Mouse (Mus musculus) telencephalon, adult 2 months (tissue): Measurements from ENCODE around the gene Sdhd.
"Not testable (repeated sequence)": the region's sequence is repeated elsewhere in the genome, so short reads cannot be mapped to it uniquely, and the experiment has no call there.

Source experiments
- DNase-seq: peaks from one replicate; pipeline ENCODE4 v3.0.0-alpha.2; 2011; ENCODE audit warnings: low read depth, low spot score

The Sdhd gene

GRCm38 (mm10) chr9:50603189-50603997 is at the start of gene Sdhd, which contains the start of gene Timm8b:
Gene Sdhd (minus strand): TSS chr9:50603812.
Gene Timm8b (plus strand): TSS chr9:50603910.
- peak; percentile 93 for DNase-seq

DNA sequence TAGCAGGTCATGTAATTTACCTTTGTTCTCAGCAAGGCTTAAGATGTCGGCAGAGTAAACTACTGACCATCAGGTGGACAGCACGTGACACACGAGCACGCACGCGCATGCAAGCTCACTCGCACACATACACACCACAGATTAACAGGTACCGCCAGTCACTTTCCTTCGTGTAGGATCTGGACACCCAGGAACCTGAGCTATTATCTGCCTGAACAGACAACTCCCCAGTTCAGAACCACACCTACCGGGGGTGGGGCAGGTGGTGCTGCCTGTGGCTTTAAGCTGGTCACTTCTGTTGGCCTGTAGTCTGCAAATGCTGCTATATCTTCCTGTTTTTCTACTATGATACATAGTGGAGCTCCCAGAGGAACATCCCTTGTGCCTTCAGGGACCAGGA is 46.9 kb upstream of the Sdhd start:
- no peak for DNase-seq

GRCm38 (mm10) chr9:50646826-50647370 is 43.3 kb upstream of the Sdhd start:
- no peak for DNase-seq

- no peak for DNase-seq
These were observed 30.7 kb upstream of the Sdhd start for GRCm38 (mm10) chr9:50634270-50634669.

DNA sequence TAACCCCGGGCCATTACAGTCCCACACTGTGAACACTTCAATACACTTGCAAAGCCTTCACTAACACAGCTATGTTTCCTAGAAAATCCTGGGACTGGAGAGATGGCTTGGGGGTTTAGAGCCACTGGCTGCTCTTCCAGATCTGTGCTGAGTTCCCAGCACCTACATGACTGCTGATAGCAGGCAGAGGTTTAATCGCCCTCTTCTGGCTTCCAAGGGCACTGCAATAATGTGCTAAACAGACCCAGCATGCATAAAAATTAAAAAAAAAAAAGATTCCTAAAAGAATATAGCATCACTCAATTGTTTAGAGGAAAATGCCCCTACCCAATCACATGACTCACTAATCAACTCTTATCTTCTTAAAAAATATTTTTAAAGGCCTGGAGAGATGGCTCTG is 29.4 kb upstream of the Sdhd start:
- DNase-seq = no peak

- no peak for DNase-seq
These were observed 28.5 kb upstream of the Sdhd start for GRCm38 (mm10) chr9:50632016-50632688.

- not testable (repeated sequence) for DNase-seq
These were observed 27.3 kb upstream of the Sdhd start for GRCm38 (mm10) chr9:50630903-50631302.

GRCm38 (mm10) chr9:50617794-50618330 is 14.2 kb upstream of the Sdhd start:
- no peak for DNase-seq

DNA sequence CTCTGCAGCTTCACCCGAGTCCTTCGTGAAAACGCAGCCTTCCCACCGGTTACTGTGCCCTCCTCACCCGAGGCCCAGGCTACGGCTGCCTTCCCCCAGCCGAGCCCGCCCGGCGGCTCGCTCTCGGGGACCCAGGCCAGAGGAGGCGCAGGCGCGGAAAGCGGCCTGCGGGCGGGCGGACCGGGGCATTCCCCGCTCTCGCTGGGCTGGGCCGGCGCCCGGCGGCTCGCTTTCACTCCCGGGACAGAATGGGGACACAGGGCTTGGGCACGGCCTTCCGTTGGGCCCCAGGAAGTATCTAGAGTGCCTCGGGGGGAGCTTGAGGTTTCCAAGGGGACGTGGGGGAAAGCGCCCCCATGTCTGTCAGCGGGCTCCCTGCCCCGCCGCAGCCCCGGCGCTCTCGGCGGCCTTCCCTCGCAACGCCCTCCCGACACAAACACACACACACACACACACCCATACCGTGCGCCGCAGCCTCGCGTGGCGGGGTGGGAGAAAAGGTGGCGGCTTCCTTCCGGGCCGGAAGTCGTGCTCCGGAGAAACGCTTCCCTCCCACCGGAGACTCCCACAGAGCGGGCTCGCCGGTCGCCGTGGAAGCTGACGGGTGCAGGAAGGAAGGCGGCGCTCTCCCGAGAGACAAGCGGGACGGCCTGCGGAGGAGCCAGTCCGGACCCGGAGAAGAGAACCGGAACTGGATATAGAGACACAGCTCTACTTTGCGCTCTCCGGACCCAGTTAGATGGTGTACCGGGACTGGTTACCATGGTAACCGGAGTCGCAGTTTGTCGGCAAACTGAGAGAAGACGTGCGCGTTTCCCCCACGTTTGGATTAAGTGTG is 13.4 kb upstream of the Sdhd start, which contains the start of the genes Pih1d2 and Nkapd1:
Gene Pih1d2 (plus strand): TSS at position 556 of the 838 bp plus-strand sequence.
Gene Nkapd1 (minus strand): TSS at position 699 of the 838 bp plus-strand sequence.
- peak; percentile 91 for DNase-seq

- no peak for DNase-seq
These were observed 12.5 kb upstream of the Sdhd start for GRCm38 (mm10) chr9:50616161-50616560.

GRCm38 (mm10) chr9:50612115-50612514 is 8.5 kb upstream of the Sdhd start:
- peak; percentile 73 for DNase-seq

GRCm38 (mm10) chr9:50604338-50604737 is 726 bp upstream of the Sdhd start:
- no peak for DNase-seq

DNA sequence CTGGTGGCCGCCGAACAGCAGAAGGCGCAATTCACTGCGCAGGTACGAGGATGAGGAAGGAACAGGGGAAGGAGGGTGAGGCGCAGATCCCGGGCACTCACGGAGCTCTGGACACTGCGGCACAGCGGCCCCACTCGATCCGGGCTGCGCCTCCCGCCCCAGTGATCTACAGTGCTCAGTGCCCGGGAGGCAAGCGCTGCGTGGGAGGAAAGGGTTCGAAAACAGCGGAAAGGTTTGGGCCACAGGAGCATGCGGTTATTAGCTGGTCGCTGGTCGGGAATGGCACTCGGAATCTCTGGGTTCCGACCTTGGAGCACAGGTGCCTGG is 349 bp upstream of the Sdhd start:
- DNase-seq = no peak

GRCm38 (mm10) chr9:50602055-50602845 is 1.4 kb downstream of the Sdhd start:
- DNase-seq = no peak

DNA sequence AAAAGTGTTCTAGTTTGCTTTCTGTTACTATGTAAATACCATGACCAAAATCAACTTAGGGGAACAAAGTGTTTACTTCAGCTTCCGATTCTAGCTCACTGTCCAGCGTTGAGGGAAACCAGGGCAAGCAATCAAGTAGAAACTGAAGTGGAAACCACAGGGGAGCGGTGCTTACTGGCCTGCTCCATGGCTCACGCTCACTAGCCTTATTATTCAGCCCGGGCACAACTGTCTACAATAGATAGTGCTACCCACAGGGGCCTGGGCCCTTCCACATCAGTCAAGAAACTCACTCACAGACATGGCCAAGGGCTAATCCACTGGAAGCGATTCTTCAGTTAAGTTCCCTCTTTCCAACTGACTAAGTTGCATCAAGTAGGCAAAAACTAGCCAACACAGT is 2.1 kb downstream of the Sdhd start:
- DNase-seq = no peak

DNA sequence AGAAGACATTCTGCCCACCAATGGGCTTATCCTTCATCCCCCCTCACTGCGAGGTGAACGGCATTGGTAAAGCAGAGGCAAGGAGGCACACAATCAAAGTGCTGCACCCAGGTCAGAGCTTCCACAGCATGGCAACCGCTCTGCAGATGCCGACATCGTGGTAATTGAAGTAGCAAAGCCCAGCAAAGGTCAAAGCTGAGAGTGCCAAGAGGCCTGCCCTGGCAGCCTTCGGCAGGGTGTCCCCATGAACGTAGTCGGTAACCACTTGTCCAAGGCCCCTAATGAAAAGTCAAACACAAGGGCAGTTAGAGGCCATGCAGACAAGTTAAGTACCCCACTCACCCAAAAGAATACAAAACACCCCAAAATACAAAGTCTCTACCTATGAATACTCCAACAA is 6.6 kb downstream of the Sdhd start:
- DNase-seq = no peak

- no peak for DNase-seq
These were observed 8.7 kb downstream of the Sdhd start for GRCm38 (mm10) chr9:50594794-50595417.

GRCm38 (mm10) chr9:50593544-50593943 is 10.1 kb downstream of the Sdhd start:
- DNase-seq = no peak

DNA sequence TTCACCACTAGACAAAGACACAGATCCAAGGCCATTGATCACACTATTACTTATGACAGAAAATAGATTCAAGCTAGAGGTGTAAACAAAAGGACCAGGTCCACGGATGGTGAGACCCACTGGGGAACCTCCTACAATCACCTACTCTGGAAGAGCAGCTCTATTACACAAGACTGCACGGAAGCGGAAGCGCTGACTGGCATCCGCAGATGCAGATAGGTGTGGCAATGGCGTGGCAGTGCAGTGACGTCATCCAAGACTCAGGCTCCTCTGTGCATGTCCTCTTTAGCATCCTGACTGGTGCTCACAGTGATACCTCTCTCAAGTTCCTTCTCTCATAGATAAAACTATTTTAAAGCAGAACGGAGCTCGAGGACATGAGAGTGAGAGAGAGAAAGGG is 10.7 kb downstream of the Sdhd start:
- no peak for DNase-seq

DNA sequence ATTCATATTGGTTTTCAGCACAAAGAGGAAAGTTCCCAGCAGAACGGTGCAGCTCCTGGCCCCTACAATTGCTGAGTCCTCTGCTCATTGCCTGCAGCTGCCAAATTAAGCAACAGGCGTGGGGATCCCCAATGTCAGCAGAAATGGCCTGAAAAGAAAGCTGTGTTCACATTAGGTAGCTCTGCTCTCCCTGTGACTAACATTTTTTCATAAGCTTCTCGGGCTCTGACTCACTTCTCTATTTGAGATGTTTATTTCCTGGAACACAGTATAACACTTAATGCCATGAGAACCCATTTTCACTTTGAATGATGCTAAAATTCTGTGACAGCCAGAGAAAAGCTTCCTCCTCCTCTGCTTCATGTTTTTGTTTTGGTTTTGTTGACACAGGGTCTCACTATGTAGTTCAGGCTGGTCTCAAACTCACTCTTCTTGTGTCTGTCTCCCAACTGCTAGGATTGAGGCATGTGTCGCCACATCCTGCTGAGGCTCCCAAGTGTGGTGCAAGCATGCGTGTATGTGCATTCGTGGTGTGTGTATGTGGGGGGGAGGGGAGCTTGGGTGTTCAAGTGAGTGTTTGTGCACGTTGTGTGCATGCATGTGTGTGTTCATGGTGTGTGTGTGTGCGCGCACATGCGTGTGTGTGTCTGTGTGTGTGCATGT is 12.6 kb downstream of the Sdhd start:
- DNase-seq = no peak
